In the genomic region with DNA sequence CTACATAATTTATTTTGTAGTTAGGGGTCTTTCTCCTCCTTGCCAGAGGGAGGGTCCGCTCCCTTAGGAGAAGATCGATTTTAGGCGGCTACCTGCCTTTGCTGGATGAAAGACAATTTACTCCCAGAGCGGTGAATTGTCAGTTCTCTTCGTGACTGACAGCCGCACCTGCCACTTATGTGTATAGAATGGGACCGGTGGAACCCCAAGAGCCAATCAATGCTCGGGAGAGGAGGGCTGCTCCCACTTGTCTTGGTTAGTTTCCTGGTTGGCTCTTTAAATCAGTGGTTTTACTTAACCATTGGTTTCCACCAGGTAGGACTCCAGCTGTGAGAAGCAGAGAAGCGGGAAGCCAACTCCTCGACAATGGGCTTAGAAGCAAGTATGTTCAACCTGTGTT, we compare ENCODE assay signal across 8 mouse cellular contexts. TPM values are rescaled to one million over a fixed set of nuclear protein-coding genes. Genes with fewer than 3 reads are reported as not detected.
DNase-seq lines count a peak whose midpoint lies in the region; ATAC-seq lines count a peak whose summit lies in the region.

No protein-coding gene starts in this region.

- ATAC-seq in kidney, embryonic 14.5 days (ENCODE audit: low FRiP score, low TSS enrichment): 0 out of 2 replicates have a peak, but pooled peaks have one; percentile 44
- ATAC-seq in limb, embryonic 12.5 days (ENCODE audit: insufficient number of reproducible peaks, insufficient read depth, low FRiP score, low TSS enrichment, low read depth): no peak
- ATAC-seq in midbrain, embryonic 15.5 days (replicated peaks): peak; percentile 89

- H3K4me2 ChIP-seq in kidney, embryonic 14.5 days (replicated peaks; ENCODE audit: low read depth, low read length): peak overlapping the region; percentile 98
- H3K4me2 ChIP-seq in limb, embryonic 12.5 days: peak overlapping the region; percentile 94
- H3K4me2 ChIP-seq in midbrain, embryonic 15.5 days: peak overlapping the region; percentile 66

- 5% methylated on average over 10 of the region's 10 CpGs for WGBS in kidney, embryonic 14.5 days
- WGBS in limb, embryonic 12.5 days: 3% methylated on average over 10 of the region's 10 CpGs
- 3% methylated on average over 10 of the region's 10 CpGs for WGBS in midbrain, embryonic 15.5 days

- no peak overlapping the region for H3K27ac ChIP-seq in kidney, embryonic 14.5 days (ENCODE audit: low read depth, low read length)
- H3K27ac ChIP-seq in limb, embryonic 12.5 days: no peak overlapping the region
- H3K27ac ChIP-seq in midbrain, embryonic 15.5 days: peak overlapping the region; percentile 94

- H3K4me3 ChIP-seq in kidney, embryonic 14.5 days (ENCODE audit: low read length): peak overlapping the region; percentile 70; the same call in 1 of the 2 replicates
- H3K4me3 ChIP-seq in limb, embryonic 12.5 days (replicated peaks): peak overlapping the region; percentile 68
- peak overlapping the region; percentile 92 for H3K4me3 ChIP-seq in midbrain, embryonic 15.5 days

- H3K4me1 ChIP-seq in kidney, embryonic 14.5 days (ENCODE audit: control insufficient read depth, insufficient read depth, low read length): peaks cover 4% of the 10 kb centered on the region
- peaks cover 13% of the 10 kb centered on the region; the same call in 1 of the 2 replicates for H3K4me1 ChIP-seq in limb, embryonic 12.5 days (replicated peaks)
- H3K4me1 ChIP-seq in midbrain, embryonic 15.5 days: peaks cover 22% of the 10 kb centered on the region

- DNase-seq in Muller cell, postnatal 12 days (ENCODE audit: inconsistent ontology term): peak; percentile 69
- DNase-seq in cerebellum, postnatal 25 days: peak; percentile 84 to 89
- DNase-seq in heart, adult 9 months (ENCODE audit: low spot score in 2 of 2): peak; percentile 4 to 5
- DNase-seq in urinary bladder, postnatal 14 days (ENCODE audit: low spot score): peak; percentile 71
- no peak for DNase-seq in gastrocnemius, postnatal 25 days

- H3K9me3 ChIP-seq in kidney, embryonic 14.5 days (ENCODE audit: control insufficient read depth, low read length): no peaks in the 10 kb centered on the region
- H3K9me3 ChIP-seq in limb, embryonic 12.5 days: no peaks in the 10 kb centered on the region
- H3K9me3 ChIP-seq in midbrain, embryonic 15.5 days: no peaks in the 10 kb centered on the region

- H3K9ac ChIP-seq in kidney, embryonic 14.5 days (ENCODE audit: low read depth, low read length): no peak overlapping the region
- no peak overlapping the region for H3K9ac ChIP-seq in limb, embryonic 12.5 days (replicated peaks)
- H3K9ac ChIP-seq in midbrain, embryonic 15.5 days: peak overlapping the region; percentile 98

- no peaks in the 10 kb centered on the region for H3K36me3 ChIP-seq in kidney, embryonic 14.5 days (ENCODE audit: control insufficient read depth, insufficient read depth, low read length)
- no peaks in the 10 kb centered on the region for H3K36me3 ChIP-seq in limb, embryonic 12.5 days
- no peaks in the 10 kb centered on the region for H3K36me3 ChIP-seq in midbrain, embryonic 15.5 days (replicated peaks)

- peaks cover 5% of the 10 kb centered on the region; the same call in 1 of the 2 replicates for H3K27me3 ChIP-seq in kidney, embryonic 14.5 days (ENCODE audit: control insufficient read depth, insufficient read depth, low read length)
- H3K27me3 ChIP-seq in limb, embryonic 12.5 days: peaks cover 23% of the 10 kb centered on the region
- no peaks in the 10 kb centered on the region for H3K27me3 ChIP-seq in midbrain, embryonic 15.5 days (replicated peaks)

RNA-seq across cellular contexts. Expression of a gene that starts 1.1 kb away (rescaled TPM):
- 6.8 and 7.3 TPM in 2 replicates for polyA plus RNA-seq in kidney, embryonic 14.5 days (2014; fragmentation: Nextera tagmentation; extraction: Ambion mirVana)
- 8.1 and 9.3 TPM in 2 replicates for polyA plus RNA-seq in limb, embryonic 12.5 days (2016; fragmentation: Nextera tagmentation; extraction: Ambion mirVana)
- polyA plus RNA-seq in midbrain, embryonic 15.5 days (2015; fragmentation: Nextera tagmentation; extraction: Ambion mirVana): 94.5 and 110 TPM in 2 replicates
- total RNA-seq in gastrocnemius, postnatal 25 days (2021): under 1 TPM; 0.56 to 0.87 TPM
